Mouse (Mus musculus) cerebellum, adult 2 months (tissue): ENCODE data around the gene Pqlc3.

Experiments
- CTCF ChIP-seq: fragments of 200-500 bp; IDR thresholded peaks from 2 replicates; pipeline ENCODE4 v1.5.1; 2011; ENCODE audit warnings: low read depth, mild to moderate bottlenecking, control low read depth, low read length, moderate library complexity, borderline replicate concordance; ENCODE audit not compliant: insufficient read depth
- POLR2A ChIP-seq: fragments of 200-500 bp; IDR thresholded peaks from 2 replicates; pipeline ENCODE4 v1.6.1; 2011; ENCODE audit warnings: low read length, control low read depth, borderline replicate concordance; ENCODE audit not compliant: insufficient read depth

DNA sequence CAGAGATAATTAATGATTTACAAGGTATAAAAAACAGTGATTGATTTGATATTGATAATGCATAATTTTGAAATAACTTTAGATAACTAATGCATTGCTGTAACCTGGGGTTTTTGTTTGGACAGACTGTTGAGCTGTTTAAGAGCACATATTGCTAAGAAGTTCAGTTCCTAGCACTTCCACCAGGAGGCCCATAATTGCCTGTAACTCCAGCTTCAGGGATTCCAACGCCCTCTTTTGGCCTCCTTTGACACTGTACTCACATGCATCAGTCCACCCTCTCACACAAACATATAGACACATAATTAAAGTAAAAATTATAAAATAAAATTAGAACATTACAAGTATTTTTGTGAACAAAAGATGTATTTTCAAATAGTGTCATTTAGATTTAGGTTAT is 41.4 kb downstream of the Pqlc3 start:
- TF ChIP-seq POLR2A, result no peak
- peak; percentile 14; the same call in 1 of the 2 replicates for TF ChIP-seq CTCF
